Mouse (Mus musculus) cortical plate, adult 2 months (tissue): ENCODE data around the gene Foxg1.

Source experiments
- CTCF ChIP-seq: fragments of 200-500 bp; IDR thresholded peaks from 2 replicates; pipeline ENCODE4 v1.5.1; 2011; ENCODE audit warnings: mild to moderate bottlenecking, control low read depth, low read length; ENCODE audit not compliant: insufficient read depth; ENCODE audit errors: extremely low read depth
- POLR2A ChIP-seq: fragments of 200-500 bp; IDR thresholded peaks from 2 replicates; pipeline ENCODE4 v1.6.1; 2011; ENCODE audit warnings: mild to moderate bottlenecking, low read length, control low read depth; ENCODE audit not compliant: insufficient read depth; ENCODE audit errors: extremely low read depth

DNA sequence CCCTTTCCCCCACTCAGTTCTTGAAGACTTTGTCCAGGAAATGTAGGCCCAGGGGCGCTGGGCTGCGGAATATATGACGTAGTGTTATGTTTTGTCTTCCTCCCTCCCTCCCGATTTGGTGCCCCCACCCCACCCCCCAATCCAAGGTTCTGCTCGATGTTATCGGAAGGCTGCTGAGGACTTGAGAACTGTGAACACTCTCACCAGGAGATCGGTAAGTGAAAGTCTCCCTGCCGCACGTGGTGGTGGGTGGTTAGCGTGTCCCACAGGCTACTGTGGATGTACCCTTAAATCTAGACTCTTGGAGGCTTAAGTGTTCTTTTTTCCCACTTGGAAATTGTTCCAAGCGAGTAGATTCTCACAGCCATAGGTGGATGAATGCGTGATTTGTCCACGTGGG is 7.8 kb downstream of the Foxg1 start:
- TF ChIP-seq CTCF (no peak), POLR2A (no peak)
